Mouse (Mus musculus) C2C12 (cell line): ENCODE data around the gene Soat2. TPM values are rescaled to one million over a fixed set of nuclear protein-coding genes. Genes with fewer than 3 reads are reported as not detected.

Source experiments
- H3K27me3 ChIP-seq: one replicate; pipeline ENCODE4 v1.6.1; 2011; ENCODE audit not compliant: control insufficient read depth, insufficient read depth, insufficient read length
- H3K36me3 ChIP-seq: one replicate; pipeline ENCODE4 v1.6.1; 2011; ENCODE audit not compliant: control insufficient read depth, insufficient read depth
- H3K4me3 ChIP-seq: one replicate; pipeline ENCODE4 v1.5.1; 2011; ENCODE audit warnings: mild to moderate bottlenecking, control low read depth; ENCODE audit not compliant: poor library complexity, insufficient read depth, severe bottlenecking
- H3K79me2 ChIP-seq: one replicate; pipeline ENCODE4 v1.6.1; 2011; ENCODE audit not compliant: control insufficient read depth, insufficient read depth
- H3K79me3 ChIP-seq: one replicate; pipeline ENCODE4 v1.6.1; 2011; ENCODE audit warnings: low read depth, control low read depth
- H3ac ChIP-seq: one replicate; pipeline ENCODE3; 2011; ENCODE audit warnings: low read depth; ENCODE audit not compliant: control insufficient read depth, insufficient read length
- CEBPB ChIP-seq: IDR thresholded peaks from one replicate; pipeline ENCODE4 v1.6.1; 2011; ENCODE audit warnings: low read depth, mild to moderate bottlenecking, control low read depth, moderate library complexity
- CTCF ChIP-seq: IDR thresholded peaks from one replicate; pipeline ENCODE4 v1.5.1; 2011; ENCODE audit not compliant: control insufficient read depth, insufficient read depth, insufficient read length
- FOSL1 ChIP-seq: IDR thresholded peaks from one replicate; pipeline ENCODE4 v1.8.0; 2011; ENCODE audit warnings: mild to moderate bottlenecking, low read length; ENCODE audit not compliant: poor library complexity, insufficient read depth, severe bottlenecking
- MAX ChIP-seq: IDR thresholded peaks from one replicate; pipeline ENCODE4 v1.6.1; 2011; ENCODE audit warnings: mild to moderate bottlenecking, control low read depth
- MYOD1 ChIP-seq: IDR thresholded peaks from one replicate; pipeline ENCODE4 v1.6.1; 2011; ENCODE audit warnings: low read depth; ENCODE audit not compliant: control insufficient read depth, insufficient read length
- MYOG ChIP-seq: IDR thresholded peaks from one replicate; pipeline ENCODE4 v1.6.1; 2011; ENCODE audit not compliant: control insufficient read depth, insufficient read length; ENCODE audit errors: extremely low read depth
- USF1 ChIP-seq: IDR thresholded peaks from one replicate; pipeline ENCODE4 v1.6.1; 2011; ENCODE audit warnings: low read depth, mild to moderate bottlenecking, control low read depth, moderate library complexity
- polyA plus RNA-seq: library from polyadenylated mRNA; unstranded; fragments of >200 nt; fragmentation: generic; extraction: Trizol; gene quantifications from one replicate; pipeline ENCODE4 v1.2.1, GENCODE M21; 2012; ENCODE audit warnings: missing spikeins

Gene Soat2
- polyA plus RNA-seq, 1 experiment, result 0.06 TPM

- Histone ChIP-seq H3K36me3 (peaks cover 52% of the 10 kb centered on the region), H3ac (peak within 1 kb of the TSS; percentile 84)
Observed at GRCm38 (mm10) chr15:102204674-102205505, 54.6 kb downstream of the Soat2 start, which contains the start of gene Csad. Csad (minus strand) TSS chr15:102204724.

GRCm38 (mm10) chr15:102205779-102206178, 55.5 kb downstream of the Soat2 start:
- TF ChIP-seq FOSL1 (no peak), MAX (no peak), USF1 (no peak), MYOD1 (no peak), CEBPB (no peak), CTCF (no peak), MYOG (no peak)
- H3K36me3 ChIP-seq, result peaks cover 60% of the 10 kb centered on the region
- peaks cover 55% of the 10 kb centered on the region for H3K79me2 ChIP-seq
- no peak overlapping the region for H3K4me3 ChIP-seq
- H3ac ChIP-seq, result no peak overlapping the region
- peaks cover 31% of the 10 kb centered on the region for H3K79me3 ChIP-seq
- no peaks in the 10 kb centered on the region for H3K27me3 ChIP-seq

More at GRCm38 (mm10) chr15:102204674-102205505, 54.6 kb downstream of the Soat2 start, which contains the start of gene Csad:
- H3K4me3 ChIP-seq, result peak within 1 kb of the TSS; percentile 75
- peaks cover 50% of the 10 kb centered on the region for H3K79me2 ChIP-seq
- H3K79me3 ChIP-seq, result peaks cover 31% of the 10 kb centered on the region
- TF ChIP-seq CTCF, result no peak
- TF ChIP-seq FOSL1, result no peak
- no peak for TF ChIP-seq USF1
- TF ChIP-seq MAX, result no peak
- no peak for TF ChIP-seq CEBPB
- TF ChIP-seq MYOD1, result no peak
- no peak for TF ChIP-seq MYOG
- H3K27me3 ChIP-seq, result no peaks in the 10 kb centered on the region

- no peaks in the 10 kb centered on the region for H3K27me3 ChIP-seq
- peaks cover 31% of the 10 kb centered on the region for H3K79me3 ChIP-seq
- no peak overlapping the region for H3ac ChIP-seq
- TF ChIP-seq CTCF (no peak), MYOD1 (no peak), USF1 (no peak), MAX (no peak), FOSL1 (no peak), MYOG (no peak), CEBPB (no peak)
- H3K36me3 ChIP-seq, result peaks cover 73% of the 10 kb centered on the region
- no peak overlapping the region for H3K4me3 ChIP-seq
- H3K79me2 ChIP-seq, result peaks cover 55% of the 10 kb centered on the region
Observed at GRCm38 (mm10) chr15:102207351-102207750, 57.0 kb downstream of the Soat2 start.

GRCm38 (mm10) chr15:102208092-102208561, 57.8 kb downstream of the Soat2 start:
- Histone ChIP-seq H3K36me3 (peaks cover 81% of the 10 kb centered on the region), H3K4me3 (no peak overlapping the region)
- TF ChIP-seq MYOD1, result no peak
- no peak for TF ChIP-seq MYOG
- TF ChIP-seq CEBPB, result no peak

GRCm38 (mm10) chr15:102209114-102209513, 58.8 kb downstream of the Soat2 start:
- Histone ChIP-seq H3K27me3 (no peaks in the 10 kb centered on the region), H3K4me3 (no peak overlapping the region), H3K79me2 (peaks cover 53% of the 10 kb centered on the region), H3K79me3 (peaks cover 30% of the 10 kb centered on the region), H3K36me3 (peaks cover 91% of the 10 kb centered on the region), H3ac (no peak overlapping the region)
- TF ChIP-seq USF1 (no peak), MAX (no peak), MYOD1 (no peak), MYOG (no peak), CTCF (no peak), CEBPB (no peak), FOSL1 (no peak)

More at GRCm38 (mm10) chr15:102208092-102208561, 57.8 kb downstream of the Soat2 start:
- Histone ChIP-seq H3ac (no peak overlapping the region), H3K79me2 (peaks cover 55% of the 10 kb centered on the region), H3K79me3 (peaks cover 31% of the 10 kb centered on the region), H3K27me3 (no peaks in the 10 kb centered on the region)
